Mouse (Mus musculus) bone marrow, adult 2 months (tissue): Measurements from ENCODE around the gene Mtmr10.

Source experiments
- CTCF ChIP-seq: fragments of 200-500 bp; IDR thresholded peaks from 2 replicates; pipeline ENCODE4 v1.5.1; 2011; ENCODE audit warnings: low read length, control low read depth; ENCODE audit not compliant: control insufficient read depth, insufficient read depth
- POLR2A ChIP-seq: fragments of 200-500 bp; IDR thresholded peaks from 2 replicates; pipeline ENCODE4 v1.6.1; 2011; ENCODE audit warnings: low read depth, mild to moderate bottlenecking, control low read depth, low read length, borderline replicate concordance; ENCODE audit not compliant: control insufficient read depth

DNA sequence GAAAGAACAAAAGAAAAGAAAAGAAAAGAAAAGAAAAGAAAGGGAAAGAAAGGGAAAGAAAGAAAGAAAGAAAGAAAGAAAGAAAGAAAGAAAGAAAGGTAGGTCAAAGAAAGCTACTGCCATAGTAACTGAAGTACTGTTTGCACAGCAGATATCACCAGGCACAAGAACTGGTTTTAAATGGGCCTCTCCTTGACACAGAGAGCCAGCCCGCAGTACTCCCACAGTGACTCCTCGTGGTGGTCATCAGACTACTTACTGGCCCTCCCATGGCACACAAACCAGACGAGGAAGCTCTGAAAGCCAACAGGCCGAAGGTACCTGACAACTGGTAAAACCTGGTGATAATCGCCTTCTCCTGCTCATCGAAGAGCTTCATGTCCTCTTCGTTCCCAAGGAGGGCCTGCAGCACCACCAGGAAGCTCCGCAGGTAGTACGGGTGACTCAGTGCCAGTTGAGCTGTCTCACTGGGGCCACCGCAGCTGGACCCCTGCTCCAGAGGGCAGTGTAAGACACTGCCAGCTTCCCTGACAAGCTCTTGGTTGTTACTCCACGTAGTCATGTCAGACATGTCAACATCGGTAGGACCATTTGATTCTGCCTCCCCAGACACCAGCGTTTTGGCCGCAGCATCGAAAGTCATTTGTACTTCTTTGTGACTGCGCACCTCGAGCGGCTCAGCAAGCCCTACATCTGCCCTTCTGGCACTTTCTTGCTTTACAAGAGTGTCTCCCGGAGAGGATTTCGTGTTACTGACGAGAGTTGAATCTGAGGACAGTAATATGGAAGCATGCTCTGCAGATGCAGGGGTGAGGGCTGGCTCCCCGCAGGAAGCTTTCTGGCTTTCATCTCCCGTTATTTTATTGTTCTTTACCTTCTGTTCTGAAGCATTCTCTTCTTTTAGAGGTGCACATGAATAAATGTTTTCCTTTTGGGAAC lies 84.8 kb downstream of the Mtmr10 start:
- no peak for TF ChIP-seq CTCF
- no peak for TF ChIP-seq POLR2A
